Mouse (Mus musculus): ENCODE results near the gene 1700030J22Rik. TPM values are rescaled to one million over a fixed set of nuclear protein-coding genes. Genes with fewer than 3 reads are reported as not detected.

1700030J22Rik gene
- total RNA-seq, 2 experiments from 2014 or later: 8.1 to 8.5 TPM

Other genes starting within 250 kb of the 1700030J22Rik start
- gene Cdyl2, start 246.0 kb downstream of the 1700030J22Rik start, total RNA-seq (2021): 1 to 10 TPM; 8.3 to 9.7 TPM
- gene Cmc2, start 57.5 kb downstream of the 1700030J22Rik start, total RNA-seq (2021): 10 to 100 TPM; 13.2 to 17.6 TPM
- gene Cenpn, start 57.2 kb downstream of the 1700030J22Rik start, total RNA-seq (2021): 1 to 10 TPM; 1.2 to 1.3 TPM
- gene Atmin, start 35.6 kb downstream of the 1700030J22Rik start, total RNA-seq (2021): 10 to 100 TPM; 37.0 to 42.9 TPM
- gene Gcsh, start 14.6 kb upstream of the 1700030J22Rik start, total RNA-seq (2021): 10 to 100 TPM; 42.0 to 45.7 TPM
- under 1 TPM in 1 of 2 experiments, not detected in 1; 0.10 TPM for gene Pkd1l2, start 103.5 kb upstream of the 1700030J22Rik start, total RNA-seq (2021)
- not detected for gene Bco1, start 116.9 kb upstream of the 1700030J22Rik start, total RNA-seq (2021)
- gene Gan, start 179.2 kb upstream of the 1700030J22Rik start, total RNA-seq (2021): 10 to 100 TPM; 15.0 to 18.3 TPM

All from layer of hippocampus, postnatal 25 days (tissue).